Mouse (Mus musculus) forebrain, embryonic 16.5 days (tissue): Measurements from ENCODE around the gene Aig1. TPM values are rescaled to one million over a fixed set of nuclear protein-coding genes. Genes with fewer than 3 reads are reported as not detected.
"Not testable (repeated sequence)": the region's sequence is repeated elsewhere in the genome, so short reads cannot be mapped to it uniquely, and the experiment has no call there.

Experiments used
- ATAC-seq: fragments of 200-750 bp; cut with Nextera tagmentation; 2 replicates; pipeline ENCODE4 v1.8.0; 2017; ENCODE audit warnings: mild to moderate bottlenecking, moderate library complexity
- H3K27ac ChIP-seq: fragments of 300-500 bp; sonication (generic); 2 replicates; pipeline ENCODE4 v1.5.1; 2014; ENCODE audit warnings: low read length, control low read depth
- H3K27me3 ChIP-seq: fragments of 300-500 bp; sonication (generic); replicated peaks from 2 replicates; pipeline ENCODE4 v1.6.1; 2014; ENCODE audit warnings: low read length; ENCODE audit not compliant: control insufficient read depth, insufficient read depth
- H3K36me3 ChIP-seq: fragments of 300-500 bp; sonication (generic); 2 replicates; pipeline ENCODE4 v1.6.1; 2014; ENCODE audit not compliant: control insufficient read depth, insufficient read depth
- H3K4me1 ChIP-seq: fragments of 300-500 bp; sonication (generic); replicated peaks from 2 replicates; pipeline ENCODE4 v1.6.1; 2014; ENCODE audit warnings: low read length; ENCODE audit not compliant: control insufficient read depth, insufficient read depth
- H3K4me2 ChIP-seq: fragments of 300-500 bp; sonication (generic); 2 replicates; pipeline ENCODE4 v1.6.1; 2014; ENCODE audit warnings: mild to moderate bottlenecking, low read length, control low read depth
- H3K4me3 ChIP-seq: fragments of 300-500 bp; sonication (generic); replicated peaks from 2 replicates; pipeline ENCODE4 v1.5.1; 2014; ENCODE audit warnings: mild to moderate bottlenecking, low read length, control low read depth
- H3K9ac ChIP-seq: fragments of 300-500 bp; sonication (generic); replicated peaks from 2 replicates; pipeline ENCODE4 v1.6.1; 2014; ENCODE audit warnings: low read depth, low read length, control low read depth
- H3K9me3 ChIP-seq: fragments of 300-500 bp; sonication (generic); 2 replicates; pipeline ENCODE4 v1.6.1; 2016; ENCODE audit warnings: low read length; ENCODE audit not compliant: control insufficient read depth
- WGBS: fragments of 180-500 bp; shearing (Covaris S2); extraction: QIAGEN DNeasy Blood & Tissue Kit; methylation state at CpG from one replicate; pipeline ENCODE4 v1.1.7; 2014; 5-methylcytosine and 5-hydroxymethylcytosine counted together
- polyA plus RNA-seq: library from polyadenylated mRNA; unstranded; fragments of >200 nt; fragmentation: Nextera tagmentation; extraction: Ambion mirVana; gene quantifications from 2 replicates; pipeline ENCODE4 v1.2.1, GENCODE M21; 2015

Gene Aig1
- polyA plus RNA-seq, result 72.1 and 78.0 TPM in 2 replicates

DNA sequence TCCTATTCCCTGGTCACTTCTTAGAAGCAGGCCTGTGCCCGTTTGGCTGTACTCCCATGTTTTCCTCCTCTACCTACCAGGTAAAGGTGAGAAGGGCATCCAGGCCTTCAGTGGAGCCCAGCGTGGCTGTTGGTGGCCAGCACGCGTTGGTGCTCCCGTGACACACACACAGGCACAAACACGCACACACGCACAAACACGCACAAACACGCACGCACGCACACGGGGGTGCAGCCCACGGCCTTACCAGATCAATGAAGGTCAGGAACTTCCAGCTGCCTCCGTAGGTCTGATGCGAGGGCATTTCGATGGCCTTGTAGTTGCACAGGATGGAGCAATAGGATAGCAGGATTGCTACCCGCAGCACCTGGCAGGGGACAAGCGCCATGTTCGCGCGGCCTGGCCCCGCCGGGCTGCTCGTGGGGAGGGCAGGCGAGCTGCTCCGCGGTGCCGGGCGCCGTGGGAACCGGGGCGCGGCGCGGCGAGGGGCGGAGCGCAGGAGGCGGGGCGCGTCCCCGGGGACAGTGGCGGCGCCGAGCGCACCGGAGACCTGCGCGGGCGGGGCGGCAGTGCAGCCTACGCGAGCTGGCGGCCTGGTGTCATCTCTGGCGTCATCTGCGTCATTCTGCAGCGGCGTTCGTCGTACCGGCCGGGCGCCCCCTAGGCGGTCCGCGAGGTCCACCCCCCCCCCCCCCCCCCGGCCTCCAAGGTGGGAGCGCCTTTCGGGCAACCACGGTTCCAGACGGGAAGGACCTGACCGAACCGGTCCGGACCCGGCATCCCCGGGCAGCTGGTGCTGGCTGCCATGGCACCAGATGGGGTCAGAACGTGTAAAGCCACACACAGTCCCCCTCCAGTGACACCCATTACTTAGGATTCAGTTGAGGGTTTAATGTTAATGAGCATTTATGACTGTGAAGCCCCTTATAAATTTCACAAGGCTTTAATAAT lies at the start of gene Aig1:
Gene Aig1, minus strand, starts transcription at position 610 of the 951 bp plus-strand sequence.
- WGBS, result 2% methylated on average over 49 of the region's 77 CpGs
- Histone ChIP-seq H3K27me3 (no peaks in the 10 kb centered on the region), H3K4me2 (peak within 1 kb of the TSS; percentile 90), H3K9me3 (peaks cover 3% of the 10 kb centered on the region; the same call in 1 of the 2 replicates), H3K4me1 (peaks cover 5% of the 10 kb centered on the region; the same call in 1 of the 2 replicates), H3K27ac (peak within 1 kb of the TSS; percentile 66), H3K36me3 (no peaks in the 10 kb centered on the region), H3K4me3 (peak within 1 kb of the TSS; percentile 86), H3K9ac (peak within 1 kb of the TSS; percentile 89)
- peak; percentile 95 for ATAC-seq

DNA sequence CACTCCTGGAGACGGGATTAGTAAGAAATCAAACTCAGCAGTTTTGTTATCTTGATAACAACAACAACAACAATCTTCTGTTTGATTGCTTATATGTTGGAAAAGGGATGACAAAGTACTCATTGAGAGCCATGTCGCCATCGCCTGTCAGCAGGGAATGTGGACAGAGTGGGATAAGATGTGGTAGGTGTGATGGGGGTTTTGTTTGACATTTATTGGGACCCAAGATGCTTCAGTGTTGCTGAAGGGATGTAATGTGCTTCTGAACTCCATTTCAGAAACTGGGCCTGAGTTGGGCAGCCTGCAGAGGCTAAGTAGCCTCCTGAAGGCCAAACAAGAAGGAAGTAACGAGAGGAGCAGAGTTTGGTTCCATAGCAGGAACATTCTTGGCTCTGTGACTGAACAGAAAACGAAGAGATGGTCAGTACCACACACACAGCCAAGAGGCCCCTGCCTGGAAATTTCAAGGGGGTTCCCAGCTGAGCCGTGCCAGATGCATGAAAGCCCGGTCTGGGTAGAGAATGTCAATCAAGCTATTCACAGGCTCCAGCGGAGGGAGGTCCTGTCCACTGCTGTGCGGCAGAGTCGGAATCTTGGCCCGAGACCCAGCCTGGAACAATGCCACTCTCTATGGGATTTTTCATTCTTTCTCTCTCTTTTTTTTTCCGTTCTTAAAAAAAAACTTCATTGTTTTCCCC lies 48.0 kb upstream of the Aig1 start:
- no peak overlapping the region for H3K4me2 ChIP-seq
- ATAC-seq, result peak; percentile 99
- WGBS, result 12% methylated on average over 12 of the region's 12 CpGs
- H3K27me3 ChIP-seq, result no peaks in the 10 kb centered on the region
- H3K9ac ChIP-seq, result no peak overlapping the region
- no peaks in the 10 kb centered on the region for H3K36me3 ChIP-seq
- H3K9me3 ChIP-seq, result no peaks in the 10 kb centered on the region
- peaks cover 7% of the 10 kb centered on the region for H3K4me1 ChIP-seq
- H3K4me3 ChIP-seq, result no peak overlapping the region
- H3K27ac ChIP-seq, result no peak overlapping the region

DNA sequence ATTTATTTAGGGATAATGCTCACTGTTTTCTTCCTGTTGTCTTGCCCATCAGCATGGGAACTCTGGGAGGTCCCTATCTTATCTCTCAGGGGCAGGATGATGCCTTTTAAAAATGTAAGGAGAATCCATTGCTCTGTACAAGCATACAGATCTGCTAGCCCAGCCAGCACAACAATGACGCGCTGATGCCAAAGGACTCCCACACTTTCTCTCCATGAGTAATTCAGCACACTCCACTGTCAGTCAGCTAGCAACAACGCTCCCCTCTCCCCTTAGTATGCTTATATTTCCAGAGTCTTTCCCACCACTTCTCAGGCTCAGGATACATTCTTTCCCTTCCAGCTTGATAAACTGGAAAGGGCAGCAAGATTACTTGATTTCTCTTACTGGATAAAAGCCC lies 46.4 kb upstream of the Aig1 start:
- H3K4me2 ChIP-seq, result no peak overlapping the region
- H3K27me3 ChIP-seq, result no peaks in the 10 kb centered on the region
- H3K4me3 ChIP-seq, result no peak overlapping the region
- no peak overlapping the region for H3K27ac ChIP-seq
- no peak overlapping the region for H3K9ac ChIP-seq
- 78% methylated on average over 3 of the region's 3 CpGs for WGBS
- peaks cover 7% of the 10 kb centered on the region for H3K4me1 ChIP-seq
- ATAC-seq, result no peak
- H3K36me3 ChIP-seq, result no peaks in the 10 kb centered on the region
- H3K9me3 ChIP-seq, result no peaks in the 10 kb centered on the region

DNA sequence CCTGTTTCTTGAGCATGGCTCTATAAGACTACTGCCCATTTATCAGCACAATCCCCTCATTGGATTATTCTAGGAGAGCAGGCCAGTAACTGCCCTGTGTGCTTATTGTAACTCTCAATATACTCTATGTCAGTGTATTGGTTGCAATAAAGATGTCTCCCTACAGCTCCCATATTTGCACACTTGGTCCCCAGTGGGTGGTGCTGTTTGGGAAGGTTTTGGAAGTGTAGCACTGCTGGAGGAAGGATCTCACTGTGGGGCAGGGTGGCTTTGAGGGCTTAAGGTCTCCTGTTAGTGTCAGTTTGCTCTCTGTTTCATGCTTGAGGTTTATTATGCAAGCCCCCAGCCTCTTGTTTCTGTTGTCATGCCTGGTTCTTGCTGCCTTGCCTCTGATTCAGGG lies 44.9 kb upstream of the Aig1 start:
- H3K9me3 ChIP-seq, result no peaks in the 10 kb centered on the region
- H3K4me3 ChIP-seq, result no peak overlapping the region
- no peak overlapping the region for H3K9ac ChIP-seq
- ATAC-seq, result no peak
- no peaks in the 10 kb centered on the region for H3K36me3 ChIP-seq
- no peak overlapping the region for H3K4me2 ChIP-seq
- peaks cover 7% of the 10 kb centered on the region for H3K4me1 ChIP-seq
- no peak overlapping the region for H3K27ac ChIP-seq
- no peaks in the 10 kb centered on the region for H3K27me3 ChIP-seq

DNA sequence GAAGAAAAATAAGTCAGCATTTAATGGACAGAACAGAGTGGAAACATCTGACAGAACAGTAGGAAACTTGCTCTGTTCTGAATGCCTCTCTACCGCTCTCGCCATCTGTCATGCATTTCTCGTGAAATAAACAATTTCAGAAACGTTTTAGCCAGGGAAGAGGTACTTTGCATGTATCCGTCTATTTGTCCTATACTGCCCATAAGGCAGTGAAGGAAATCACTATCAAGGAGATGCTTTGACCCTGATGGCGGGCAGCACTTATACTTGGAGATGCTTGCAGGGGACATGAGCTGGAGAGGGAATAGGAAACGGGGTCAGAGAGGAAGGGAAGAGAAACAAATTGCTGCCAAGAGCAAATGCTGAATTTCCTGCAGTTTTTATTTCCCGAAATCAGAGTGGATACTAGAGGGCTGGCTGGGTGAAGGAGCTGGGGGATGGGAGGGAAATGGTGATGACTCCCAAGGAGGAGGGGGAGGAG lies 37.5 kb upstream of the Aig1 start:
- 58% methylated on average over 8 of the region's 8 CpGs for WGBS
- peak overlapping the region; percentile 69 for H3K27ac ChIP-seq
- ATAC-seq, result no peak

DNA sequence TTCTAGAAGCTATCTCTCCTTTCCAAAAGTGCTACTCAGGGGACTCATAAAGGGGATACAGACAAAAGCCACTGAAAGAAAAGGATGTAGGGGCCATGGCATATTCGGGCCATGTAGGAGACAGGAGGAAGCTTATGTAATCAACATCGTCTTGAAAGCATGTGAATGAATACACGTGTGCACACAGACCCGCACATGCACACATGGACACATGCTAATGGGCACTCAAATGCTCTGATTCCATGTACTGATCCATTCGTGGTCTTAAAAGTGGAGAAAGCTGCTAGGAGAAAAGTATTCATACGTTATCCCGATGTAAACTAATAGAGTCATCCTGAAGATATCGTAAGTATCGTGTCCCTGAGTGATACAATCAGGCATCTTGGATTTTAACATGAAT lies 36.8 kb upstream of the Aig1 start:
- ATAC-seq, result no peak
- H3K4me1 ChIP-seq, result no peaks in the 10 kb centered on the region
- no peak overlapping the region for H3K4me2 ChIP-seq
- H3K27ac ChIP-seq, result no peak overlapping the region
- 94% methylated on average over 9 of the region's 9 CpGs for WGBS
- H3K9ac ChIP-seq, result no peak overlapping the region
- H3K27me3 ChIP-seq, result no peaks in the 10 kb centered on the region
- H3K36me3 ChIP-seq, result no peaks in the 10 kb centered on the region
- peaks cover 6% of the 10 kb centered on the region; the same call in 1 of the 2 replicates for H3K9me3 ChIP-seq
- no peak overlapping the region for H3K4me3 ChIP-seq

More for the DNA sequence above, 37.5 kb upstream of the Aig1 start:
- Histone ChIP-seq H3K4me3 (no peak overlapping the region), H3K4me2 (peak overlapping the region; percentile 25; the same call in 1 of the 2 replicates), H3K4me1 (no peaks in the 10 kb centered on the region), H3K9ac (no peak overlapping the region), H3K9me3 (peaks cover 6% of the 10 kb centered on the region; the same call in 1 of the 2 replicates), H3K36me3 (no peaks in the 10 kb centered on the region), H3K27me3 (no peaks in the 10 kb centered on the region)

DNA sequence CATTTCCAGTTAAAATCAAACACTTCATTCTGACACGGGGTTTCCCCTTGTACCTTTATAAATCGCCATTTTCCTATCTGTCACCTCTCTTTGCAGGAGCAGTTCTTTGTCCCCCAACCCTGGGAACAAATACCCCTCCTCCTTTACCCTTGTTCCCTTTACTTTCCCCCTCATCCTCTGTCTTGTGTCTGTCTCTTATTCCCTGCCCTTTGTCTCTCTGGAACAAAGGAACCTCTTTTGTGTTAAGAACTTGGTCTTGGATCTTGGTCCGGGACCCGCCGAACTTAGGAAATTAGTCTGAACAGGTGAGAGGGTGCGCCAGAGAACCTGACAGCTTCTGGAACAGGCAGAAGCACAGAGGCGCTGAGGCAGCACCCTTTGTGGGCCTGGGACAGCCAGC lies 24.0 kb upstream of the Aig1 start:
- not testable (repeated sequence) for H3K4me2 ChIP-seq, H3K36me3 ChIP-seq, H3K4me3 ChIP-seq, H3K9ac ChIP-seq, H3K27ac ChIP-seq, H3K27me3 ChIP-seq, ATAC-seq, H3K9me3 ChIP-seq, H3K4me1 ChIP-seq
- 91% methylated on average over 6 of the region's 7 CpGs for WGBS

DNA sequence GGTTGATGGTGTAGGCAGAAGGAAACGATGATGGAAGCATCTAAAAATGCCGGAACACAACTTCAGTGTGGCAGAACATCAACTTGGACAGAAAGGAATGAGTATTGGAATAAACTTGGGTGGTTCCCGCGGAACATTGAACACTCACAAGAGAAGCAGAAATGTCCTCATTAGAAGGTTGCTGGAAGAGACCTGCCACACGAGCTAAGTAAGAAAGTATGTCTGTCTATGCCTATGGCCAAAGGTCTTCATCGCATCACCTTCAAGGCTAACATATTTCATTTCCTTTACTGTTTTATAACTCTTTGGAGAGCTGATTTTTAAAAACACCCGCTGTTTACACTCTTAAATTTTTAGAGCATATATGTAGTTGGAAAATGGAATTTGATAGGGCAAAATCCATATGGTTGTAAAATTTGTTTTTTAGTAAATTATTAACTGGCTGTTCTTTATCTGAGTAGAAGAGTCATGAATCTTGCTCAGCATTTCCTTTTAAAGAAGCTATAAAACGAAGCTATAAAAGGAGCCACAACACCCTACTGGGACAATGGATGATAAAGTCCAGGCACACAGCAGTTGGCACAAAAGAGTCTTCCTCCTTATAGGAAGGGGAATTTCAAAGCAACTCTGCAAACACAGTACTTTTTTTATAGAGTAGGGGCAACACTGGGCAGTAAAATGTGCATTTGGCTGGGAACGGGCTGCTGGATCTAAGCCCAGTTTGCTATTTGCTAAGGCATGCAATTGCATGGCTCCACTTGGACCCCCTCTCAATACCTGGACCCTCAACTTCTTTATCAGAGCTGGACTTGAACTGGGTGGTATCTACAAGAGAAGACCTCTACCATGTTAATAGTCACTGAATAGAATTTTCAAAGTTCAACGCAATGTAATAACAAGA lies 14.4 kb upstream of the Aig1 start:
- ATAC-seq, result no peak

More for the DNA sequence above, 14.4 kb upstream of the Aig1 start:
- H3K36me3 ChIP-seq, result no peaks in the 10 kb centered on the region
- H3K27me3 ChIP-seq, result no peaks in the 10 kb centered on the region
- H3K4me2 ChIP-seq, result no peak overlapping the region
- no peak overlapping the region for H3K27ac ChIP-seq
- 85% methylated on average over 10 of the region's 10 CpGs for WGBS
- no peaks in the 10 kb centered on the region for H3K9me3 ChIP-seq
- H3K9ac ChIP-seq, result no peak overlapping the region
- H3K4me3 ChIP-seq, result no peak overlapping the region
- no peaks in the 10 kb centered on the region for H3K4me1 ChIP-seq
